Mouse (Mus musculus): Measurements from ENCODE around the gene Mcam. TPM values are rescaled to one million over a fixed set of nuclear protein-coding genes. Genes with fewer than 3 reads are reported as not detected.

Gene Mcam
- total RNA-seq, 2 experiments from 2014 or later: 1.6 to 3.2 TPM

DNA sequence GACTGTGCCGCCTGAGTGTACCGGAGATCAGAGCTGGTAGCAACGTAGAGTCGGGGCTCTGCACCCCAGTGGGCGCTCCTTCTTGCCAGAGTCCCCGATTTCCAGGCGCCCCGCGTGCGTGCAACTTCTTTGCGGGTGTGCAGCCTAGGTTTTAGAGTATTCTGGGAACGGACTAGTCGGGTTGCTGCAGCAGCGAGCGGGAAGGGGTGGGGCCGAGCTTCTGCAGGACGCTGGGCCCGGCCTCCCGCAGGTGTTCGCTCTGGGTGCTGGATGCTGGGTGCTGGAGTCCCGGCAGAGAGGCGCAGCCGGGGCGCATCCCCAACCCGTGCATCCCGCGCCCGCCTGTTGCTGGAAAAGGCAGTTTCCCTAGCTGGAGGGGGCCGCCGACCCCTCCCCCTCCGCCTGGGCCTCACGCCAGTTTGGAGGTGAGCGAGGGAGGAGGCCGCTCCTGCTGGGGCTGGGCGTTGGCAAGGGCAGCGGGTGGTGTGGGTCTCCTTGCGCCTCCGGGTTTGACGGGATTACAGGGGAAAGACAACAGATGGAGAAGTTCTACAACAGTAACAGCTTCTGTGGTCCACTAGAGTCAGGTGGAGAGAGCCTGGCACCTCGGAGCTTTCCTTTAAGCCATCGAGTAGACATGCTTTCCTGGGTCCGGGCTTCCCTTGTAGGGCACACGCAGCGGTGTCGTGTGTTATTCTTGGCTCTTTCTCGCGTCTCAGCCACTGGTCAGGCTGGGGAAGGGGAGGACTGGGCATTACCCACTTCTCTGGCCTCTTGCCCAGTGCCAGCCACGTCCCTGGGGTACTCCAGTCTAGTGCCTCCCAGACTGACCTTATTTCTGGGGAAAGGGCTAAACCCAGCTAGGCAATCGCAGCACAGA, 822 bp downstream of the Mcam start:
- peak; percentile 36; the same call in 1 of the 2 replicates for ATAC-seq (ENCODE audit: poor library complexity, severe bottlenecking)

DNA sequence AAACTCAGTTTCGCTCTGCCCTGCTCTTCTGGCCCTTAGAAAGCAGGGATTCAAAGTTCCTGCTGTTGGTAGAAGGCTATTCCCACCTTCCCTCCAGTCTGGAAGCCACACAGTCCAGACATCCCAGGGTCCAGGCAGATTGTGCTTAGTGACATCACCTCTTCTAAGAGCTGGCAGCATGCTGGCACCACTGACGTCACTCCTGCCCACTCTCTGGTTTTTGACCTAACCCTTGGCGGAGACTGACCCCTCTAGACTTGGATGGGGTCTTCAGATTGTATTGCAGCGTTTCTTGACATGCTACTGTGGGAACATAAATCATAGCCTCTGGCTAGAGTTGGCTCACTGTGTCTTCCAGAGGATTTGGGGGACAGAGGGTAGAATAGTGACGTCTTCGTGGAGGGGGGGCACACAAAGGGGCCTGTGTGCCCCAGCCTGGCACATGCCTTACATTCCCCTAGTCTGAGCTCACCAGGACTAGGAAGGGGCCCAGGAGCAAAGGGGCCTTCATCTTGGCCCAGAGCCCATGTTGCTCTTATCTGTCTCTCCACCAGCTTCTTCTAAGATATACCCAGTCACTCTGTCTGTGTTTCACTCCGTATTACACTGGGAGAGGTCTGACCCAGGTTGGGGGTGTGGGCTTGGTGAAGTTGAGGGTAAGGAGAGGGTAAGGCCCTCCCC, 1.6 kb downstream of the Mcam start:
- no peak for ATAC-seq (ENCODE audit: poor library complexity, severe bottlenecking)

DNA sequence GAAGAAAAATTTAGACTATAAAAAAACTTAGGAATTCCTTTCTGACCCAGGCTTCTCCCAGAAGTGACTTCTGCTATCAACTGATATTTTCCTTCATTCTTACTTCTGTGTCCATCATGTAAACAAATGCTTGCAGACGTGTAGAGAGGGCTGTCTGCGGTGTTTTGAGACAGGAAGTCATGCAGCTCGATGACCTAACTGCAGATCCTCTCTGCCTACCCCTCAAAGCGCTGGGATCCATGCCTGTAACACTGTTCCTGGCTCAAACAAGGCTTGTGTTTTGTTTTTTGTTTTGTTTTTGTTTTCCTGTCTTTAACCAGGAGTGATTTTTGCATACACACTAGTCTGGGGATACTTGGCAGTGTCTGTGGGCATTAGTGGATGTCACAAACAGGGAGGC, 3.6 kb downstream of the Mcam start:
- no peak for ATAC-seq (ENCODE audit: poor library complexity, severe bottlenecking)

DNA sequence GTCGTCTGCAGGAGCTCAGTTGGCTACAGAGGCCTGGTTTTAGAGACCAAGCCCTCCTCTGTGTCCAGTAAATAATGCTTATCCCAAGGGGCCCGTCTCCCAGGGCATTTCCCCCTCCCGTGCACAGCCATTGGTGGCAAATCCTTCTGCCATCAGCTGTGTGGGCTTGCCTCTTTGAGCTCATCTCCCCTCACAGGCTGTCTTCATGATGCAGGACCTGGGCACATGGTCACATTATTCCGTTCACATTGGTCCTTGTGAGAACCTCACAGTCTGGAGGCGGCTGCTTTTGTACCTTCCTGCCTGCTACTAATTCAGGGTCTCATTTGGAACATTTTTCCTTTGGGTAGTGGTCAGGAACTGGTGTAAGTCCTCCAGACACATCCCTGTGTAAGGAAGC, 7.7 kb downstream of the Mcam start:
- ATAC-seq (ENCODE audit: poor library complexity, severe bottlenecking): no peak

DNA sequence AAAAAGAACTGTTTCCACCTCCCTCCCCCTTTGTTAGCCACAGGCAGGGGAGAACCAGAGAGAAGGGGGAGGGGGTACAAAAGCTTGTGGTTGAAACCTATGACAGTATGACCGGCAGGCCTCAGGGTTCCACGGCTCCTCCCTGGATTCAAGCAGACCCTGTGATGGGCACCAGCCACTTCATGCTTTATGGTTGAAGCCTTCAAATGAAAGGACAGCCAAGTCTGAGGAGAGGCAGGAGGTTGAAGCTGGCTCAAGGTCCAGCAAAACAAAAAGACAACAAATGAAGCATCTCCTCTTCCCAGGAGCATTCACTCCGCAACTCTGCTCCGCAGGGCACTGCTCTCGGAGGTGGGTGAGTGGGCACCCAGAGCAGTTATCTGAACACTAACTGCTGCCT, 9.2 kb downstream of the Mcam start:
- no peak for ATAC-seq (ENCODE audit: poor library complexity, severe bottlenecking)

DNA sequence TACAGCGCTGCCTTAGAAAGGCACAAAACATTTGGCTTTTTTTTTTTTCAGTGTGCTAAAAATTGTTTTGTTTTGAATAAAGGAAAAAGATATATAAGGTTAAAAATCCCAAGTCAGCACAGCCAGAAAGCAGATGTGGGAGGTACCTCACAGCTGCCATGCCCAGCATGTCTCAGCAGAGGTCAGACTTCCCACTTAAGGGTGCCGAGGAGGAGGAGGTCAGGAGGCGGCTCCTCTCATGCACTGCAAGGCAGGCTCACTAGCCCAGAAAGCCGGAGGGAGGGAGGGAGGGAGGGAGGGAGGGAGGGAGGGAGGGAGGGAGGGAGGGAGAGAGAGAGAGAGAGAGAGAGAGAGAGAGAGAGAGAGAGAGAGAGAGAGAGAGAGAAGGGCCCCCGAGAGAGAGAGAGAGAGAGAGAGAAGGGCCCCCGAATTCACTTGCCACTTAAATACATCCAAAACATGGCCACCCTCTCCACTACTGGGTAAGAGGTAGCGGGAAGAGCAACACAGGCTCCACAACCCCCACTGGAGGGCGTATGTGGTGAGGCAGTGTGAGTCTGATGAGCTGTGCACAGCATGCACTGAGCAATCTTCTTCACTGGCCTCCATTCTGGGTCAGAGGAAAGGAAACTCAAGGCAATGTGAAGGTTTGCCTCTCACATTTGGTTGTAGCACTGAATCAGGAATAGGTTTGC, 9.9 kb downstream of the Mcam start:
- no peak for ATAC-seq (ENCODE audit: poor library complexity, severe bottlenecking)

DNA sequence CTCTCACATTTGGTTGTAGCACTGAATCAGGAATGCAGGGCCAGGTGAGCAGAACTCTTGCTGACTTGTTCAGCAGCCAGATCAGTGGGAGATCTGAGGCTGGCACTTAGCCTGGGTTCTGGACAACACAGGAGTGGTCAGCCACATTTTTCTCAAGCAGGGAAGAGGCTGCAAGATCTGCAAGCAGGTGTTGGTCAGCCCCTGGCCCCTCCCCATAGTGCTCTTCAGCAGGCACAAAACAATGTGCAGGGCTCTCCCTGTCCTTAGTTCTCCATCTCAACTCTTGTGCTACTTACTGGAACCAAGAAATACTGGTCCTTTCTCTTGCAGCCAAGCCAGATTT, 10.4 kb downstream of the Mcam start:
- ATAC-seq (ENCODE audit: poor library complexity, severe bottlenecking): no peak

DNA sequence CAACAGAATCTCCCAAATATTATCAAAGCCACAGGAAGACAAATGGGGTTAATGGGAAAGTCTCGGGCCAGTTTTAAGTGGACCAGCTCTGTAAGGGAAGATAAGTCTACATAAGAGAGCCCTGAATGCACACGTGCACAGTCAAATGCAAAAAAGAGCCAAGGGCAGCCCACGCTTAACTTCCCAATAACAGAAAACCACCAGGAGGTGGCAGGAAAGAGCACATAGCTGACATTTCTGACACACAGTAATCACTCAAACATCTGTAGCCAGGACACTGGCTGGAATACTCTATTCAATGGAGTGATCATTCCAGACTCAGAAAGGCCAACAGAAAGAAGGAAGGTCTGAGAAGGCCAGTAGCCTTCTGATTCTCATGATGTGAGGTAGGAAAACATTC, 13.0 kb downstream of the Mcam start:
- ATAC-seq (ENCODE audit: poor library complexity, severe bottlenecking): 0 out of 2 replicates have a peak, but pooled peaks have one; percentile 45

DNA sequence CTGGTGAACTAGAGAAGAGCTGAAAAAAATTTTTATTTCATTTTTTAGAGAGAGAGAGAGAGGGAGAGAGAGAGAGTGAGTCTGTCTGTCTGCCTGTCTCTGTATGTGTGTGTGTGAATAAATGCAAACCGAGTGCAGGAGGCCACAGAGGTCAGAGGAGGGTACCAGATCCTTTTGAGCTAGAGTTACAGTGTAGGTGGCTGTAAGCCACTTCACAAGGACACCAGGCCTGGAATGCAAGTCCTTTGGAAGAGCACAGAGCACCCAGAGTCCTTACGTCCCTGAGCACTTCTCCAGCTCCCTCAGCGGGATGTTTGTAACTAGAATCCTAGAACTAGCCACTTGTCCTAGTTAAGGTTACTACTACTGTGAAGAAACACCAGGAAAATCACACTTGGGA, 25.6 kb downstream of the Mcam start:
- ATAC-seq (ENCODE audit: poor library complexity, severe bottlenecking): no peak

DNA sequence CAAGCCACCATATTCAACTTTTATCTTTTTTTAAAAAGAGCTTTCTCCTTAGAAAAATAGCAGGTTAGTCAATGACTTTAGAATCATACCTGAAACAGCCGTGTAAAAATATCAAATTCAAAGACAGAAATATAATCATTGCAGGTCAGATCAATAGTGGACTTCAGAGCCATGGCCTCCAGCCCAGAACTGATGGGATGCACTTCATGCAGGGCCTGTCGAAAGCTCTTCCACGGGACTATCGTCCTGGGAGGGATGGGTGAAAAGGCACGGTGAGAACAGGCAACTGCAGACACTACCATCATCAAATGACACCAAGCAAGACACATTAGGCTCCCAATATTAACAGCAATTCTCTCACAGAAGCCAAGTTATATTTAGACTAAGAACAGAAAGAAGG, 34.7 kb downstream of the Mcam start:
- no peak for ATAC-seq (ENCODE audit: poor library complexity, severe bottlenecking)

DNA sequence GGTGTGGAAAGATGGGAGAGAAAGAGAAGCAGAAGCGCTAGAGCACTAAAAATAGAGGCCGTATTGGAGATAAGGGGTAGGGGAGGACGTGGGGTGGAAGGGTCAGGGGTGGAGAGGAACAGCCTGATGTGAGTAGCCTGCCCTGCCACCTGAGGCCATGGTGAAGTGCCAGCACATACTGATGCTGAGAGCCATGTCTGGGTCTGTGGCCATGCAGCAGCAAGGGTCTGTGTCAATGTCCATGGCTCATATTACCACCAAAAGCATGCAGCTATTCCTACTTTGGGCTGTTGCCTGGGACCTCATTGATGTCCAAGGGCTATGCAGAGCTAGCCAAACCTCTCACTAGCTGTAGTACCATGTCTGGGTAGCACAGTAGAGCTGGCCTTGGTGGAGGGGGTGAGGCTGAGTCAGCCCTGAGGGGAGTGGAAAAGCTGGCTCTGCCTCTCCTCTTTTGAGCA, 36.5 kb downstream of the Mcam start:
- no peak for ATAC-seq (ENCODE audit: poor library complexity, severe bottlenecking)

DNA sequence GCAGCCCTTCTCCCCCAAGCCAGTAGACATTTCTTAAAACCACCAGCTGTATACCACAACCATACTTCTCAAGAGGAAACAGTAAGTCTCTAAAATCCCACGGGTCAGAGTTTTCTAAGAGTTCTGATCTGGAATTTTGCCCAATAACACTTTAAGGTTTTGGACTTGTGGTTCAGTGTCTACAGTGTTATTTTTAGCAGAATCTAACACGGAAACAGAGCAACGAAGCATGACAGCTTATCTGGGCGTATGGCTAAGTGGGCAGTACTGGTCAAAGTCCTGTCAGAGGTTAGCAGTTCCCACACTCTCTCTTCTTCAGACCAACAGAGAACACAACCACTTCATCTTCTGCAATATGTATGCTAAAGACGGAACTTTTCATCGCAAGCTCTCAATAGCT, 41.3 kb downstream of the Mcam start:
- no peak; the same call in 1 of the 2 replicates for ATAC-seq (ENCODE audit: poor library complexity, severe bottlenecking)

DNA sequence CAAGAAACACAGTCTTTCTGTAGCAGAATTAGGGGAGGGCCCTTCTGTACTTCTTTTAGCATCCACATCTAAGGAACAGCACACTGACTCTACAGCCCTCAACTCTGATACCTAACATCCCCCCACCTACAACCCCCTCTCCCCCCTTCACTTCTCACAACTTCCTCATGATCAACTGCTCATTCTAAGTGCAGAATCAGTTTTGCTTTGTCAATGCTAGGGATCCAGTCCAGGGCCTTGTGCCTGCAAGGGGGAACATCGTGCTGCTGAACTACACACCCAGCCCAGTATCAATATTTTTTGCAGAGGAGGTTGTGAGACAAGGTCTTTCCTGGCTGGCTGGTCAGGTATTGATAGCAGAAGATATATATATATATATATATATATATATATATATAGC, 41.7 kb downstream of the Mcam start:
- ATAC-seq (ENCODE audit: poor library complexity, severe bottlenecking): no peak

DNA sequence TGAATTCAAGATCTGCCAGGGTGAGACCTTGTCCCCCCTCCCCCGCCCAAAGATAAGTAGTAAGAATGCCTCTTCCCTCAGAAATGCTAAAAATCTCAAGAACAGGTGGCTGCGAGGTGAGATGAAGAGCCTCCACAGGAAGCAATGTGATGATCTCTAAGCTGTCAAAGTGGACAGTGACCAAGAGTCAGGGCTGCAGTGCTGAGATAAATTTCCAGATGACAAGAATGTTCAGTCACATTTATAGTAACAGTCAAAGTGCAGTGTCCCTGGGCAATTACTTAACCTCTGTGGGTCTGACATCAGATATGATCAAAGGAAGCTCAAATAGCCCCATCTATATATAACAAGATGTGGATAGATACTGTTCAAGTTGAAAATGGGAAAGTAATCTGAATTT, 43.1 kb downstream of the Mcam start:
- no peak for ATAC-seq (ENCODE audit: poor library complexity, severe bottlenecking)

DNA sequence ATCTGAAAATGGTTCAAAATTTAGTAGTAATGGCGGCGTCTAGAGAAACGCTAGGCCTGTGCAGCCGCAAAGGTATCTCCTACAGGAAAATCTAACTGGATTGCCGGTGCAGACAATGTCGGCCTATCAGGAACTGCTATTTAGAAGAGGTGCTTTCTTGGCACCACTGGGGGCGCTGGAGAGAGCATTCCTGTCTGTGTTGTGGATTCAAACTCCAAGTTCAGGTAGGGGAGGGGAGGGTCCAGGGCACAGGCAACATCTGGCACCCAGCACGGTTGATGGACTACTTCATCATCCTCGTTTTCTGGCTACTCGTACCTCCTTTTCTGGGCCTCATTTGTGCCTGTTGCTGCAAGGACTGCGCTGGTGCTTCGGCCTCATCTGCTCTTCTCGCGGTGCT, 44.1 kb downstream of the Mcam start:
- no peak for ATAC-seq (ENCODE audit: poor library complexity, severe bottlenecking)

DNA sequence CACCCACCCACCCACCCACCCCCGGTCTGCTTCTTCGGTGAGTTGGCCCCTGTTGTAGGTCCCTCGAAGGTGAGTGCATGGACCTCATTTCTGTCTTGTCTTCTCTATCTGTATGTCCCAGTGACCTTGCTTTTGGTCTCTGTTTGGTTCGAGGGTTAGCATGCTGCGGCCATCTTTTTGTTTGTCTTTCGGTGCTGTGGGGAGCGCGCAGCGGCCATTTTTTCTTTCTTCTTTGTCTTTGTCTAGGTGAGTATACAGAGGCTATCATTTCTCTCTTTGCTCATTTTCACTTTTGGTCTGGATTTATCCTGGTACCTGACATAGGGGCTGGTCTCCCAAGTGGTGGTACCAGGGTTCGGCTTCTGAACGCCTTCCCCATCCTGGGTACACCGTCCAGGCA, 44.5 kb downstream of the Mcam start:
- no peak for ATAC-seq (ENCODE audit: poor library complexity, severe bottlenecking)

DNA sequence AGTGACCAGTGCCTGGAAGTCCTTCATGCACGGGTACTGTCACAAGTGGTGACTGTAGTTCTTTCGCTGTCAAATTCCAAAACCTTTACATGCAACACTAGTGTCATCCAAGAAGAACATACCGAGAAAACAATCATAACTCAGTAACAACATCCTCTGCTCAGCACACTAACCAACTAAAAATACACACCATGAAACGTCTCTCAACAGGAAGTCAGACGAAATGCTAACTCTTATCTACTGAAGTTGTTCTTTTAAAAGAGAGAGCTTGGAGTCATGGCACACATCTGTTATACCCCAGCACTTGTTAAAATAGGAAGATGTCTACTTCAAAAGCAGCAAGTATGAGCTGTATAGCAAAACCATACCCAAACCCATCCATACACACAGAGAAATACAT, 47.3 kb downstream of the Mcam start:
- no peak for ATAC-seq (ENCODE audit: poor library complexity, severe bottlenecking)

DNA sequence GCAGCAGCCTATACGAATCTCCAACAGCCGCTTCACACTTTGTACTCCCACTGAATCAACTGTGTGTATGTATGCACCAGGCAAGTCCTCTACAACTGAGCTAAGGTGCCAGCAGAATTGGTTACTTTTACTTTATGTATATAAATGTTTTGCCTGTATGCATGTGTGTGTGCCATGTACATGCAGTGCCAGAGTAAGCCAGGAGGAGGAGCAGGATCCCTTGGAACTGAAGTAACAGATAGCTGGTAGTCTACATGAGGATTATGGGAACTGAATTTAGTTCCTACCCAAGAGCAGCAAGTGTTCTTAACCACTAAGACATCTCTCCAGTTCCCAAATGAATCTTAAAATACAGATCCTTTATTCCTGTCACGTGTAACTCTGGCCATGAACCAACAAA, 48.0 kb downstream of the Mcam start:
- peak; percentile 57; the same call in 1 of the 2 replicates for ATAC-seq (ENCODE audit: poor library complexity, severe bottlenecking)

DNA sequence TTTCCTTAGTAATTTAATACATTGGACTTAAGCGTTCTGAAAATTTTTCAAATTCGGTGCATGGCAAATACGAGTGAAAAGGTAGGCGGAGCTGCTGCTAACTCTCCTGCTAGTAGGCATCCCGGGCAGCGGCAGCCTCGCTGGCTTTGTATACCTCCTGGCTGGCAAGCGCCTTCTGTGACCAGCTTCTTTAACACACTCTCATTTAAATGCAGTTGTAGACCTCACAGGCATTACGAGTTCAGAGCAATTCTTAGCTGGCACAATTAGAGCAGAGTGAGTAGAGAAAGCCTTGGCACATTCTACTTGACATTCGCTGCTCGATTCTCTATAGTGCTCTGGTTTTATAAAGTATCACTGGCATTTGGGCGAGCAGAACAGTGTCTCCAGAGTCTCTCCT, 54.0 kb downstream of the Mcam start:
- no peak for ATAC-seq (ENCODE audit: poor library complexity, severe bottlenecking)

DNA sequence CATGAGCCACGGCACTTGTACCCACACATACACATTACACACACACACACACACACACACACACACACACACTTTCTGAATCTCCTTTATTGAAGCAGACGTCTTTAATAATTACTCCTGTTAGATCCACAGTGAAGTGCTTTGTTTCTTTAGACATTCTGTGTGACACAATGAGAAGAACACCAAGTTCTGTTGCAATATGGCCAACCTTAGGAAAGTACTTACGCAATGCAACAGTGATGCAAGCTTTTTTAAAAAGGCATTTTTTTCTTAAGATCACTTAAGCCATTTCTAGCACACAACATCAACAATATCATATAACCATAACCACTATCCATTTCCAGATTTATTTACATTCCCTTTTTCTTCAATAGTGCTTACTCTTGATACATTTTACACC, 56.9 kb downstream of the Mcam start:
- ATAC-seq (ENCODE audit: poor library complexity, severe bottlenecking): peak; percentile 87

DNA sequence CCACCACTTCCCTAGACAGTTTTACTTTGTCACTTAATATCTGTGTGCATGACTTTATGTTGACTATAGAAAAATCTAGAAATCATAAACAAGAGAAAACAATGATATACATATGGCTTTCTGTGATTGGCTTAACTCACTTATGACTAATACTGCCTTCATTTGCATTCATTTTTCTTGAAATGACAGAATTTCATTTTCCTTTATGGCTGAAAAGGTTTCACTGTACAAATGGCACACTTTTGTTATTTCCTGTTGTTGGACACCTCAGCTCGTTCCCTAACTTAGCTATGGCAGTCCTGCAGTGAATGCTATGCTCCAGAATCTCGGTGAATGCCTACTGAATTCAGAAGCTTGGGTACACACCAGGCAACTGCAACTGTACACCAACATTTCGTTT, 58.0 kb downstream of the Mcam start:
- no peak for ATAC-seq (ENCODE audit: poor library complexity, severe bottlenecking)

All from megakaryocyte, adult 5-6 weeks (primary cell).